Mouse (Mus musculus) kidney, adult 9 months (tissue): ENCODE data around the gene Tmem8b.

Source experiments
- DNase-seq: peaks from one replicate; pipeline ENCODE4 v3.0.0; 2022

The Tmem8b gene

DNA sequence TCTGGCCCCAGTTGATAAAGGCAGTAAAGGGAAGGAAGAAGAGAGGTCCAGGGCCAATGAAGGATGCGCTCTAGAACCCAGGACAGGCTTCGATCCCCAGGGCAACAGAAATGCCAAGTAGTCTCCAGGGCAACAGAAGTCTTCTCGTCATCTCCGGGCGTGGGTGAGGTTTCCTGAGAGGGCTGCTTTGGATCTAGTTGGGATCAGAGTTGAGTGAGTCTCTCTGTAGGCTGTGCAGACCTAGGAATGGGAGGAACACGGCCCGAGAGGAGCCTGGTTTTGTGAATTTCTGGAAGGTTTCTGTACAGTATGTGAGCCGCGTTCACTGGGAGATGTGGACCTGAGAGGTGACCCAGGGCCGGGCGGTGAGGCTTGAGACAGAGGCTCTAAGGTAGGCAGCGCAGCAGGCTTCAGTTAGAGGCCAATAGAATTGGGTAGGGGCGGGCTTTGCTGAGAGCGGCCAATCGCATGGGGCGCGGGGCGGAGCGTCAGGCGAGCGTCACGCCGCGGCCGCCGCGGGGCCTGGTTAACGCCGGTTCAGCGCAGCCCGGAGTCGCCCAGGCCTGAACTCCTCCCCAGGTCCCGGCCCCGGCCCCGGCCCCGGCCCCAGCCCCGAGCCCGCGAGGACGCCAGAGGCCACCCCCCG is at the start of gene Tmem8b, which contains the start of gene Fam221b:
Gene Tmem8b, plus strand, starts transcription at position 190 of the 646 bp plus-strand sequence.
Gene Fam221b, minus strand, starts transcription at position 364 of the 646 bp plus-strand sequence.
- peak; percentile 92 for DNase-seq

DNA sequence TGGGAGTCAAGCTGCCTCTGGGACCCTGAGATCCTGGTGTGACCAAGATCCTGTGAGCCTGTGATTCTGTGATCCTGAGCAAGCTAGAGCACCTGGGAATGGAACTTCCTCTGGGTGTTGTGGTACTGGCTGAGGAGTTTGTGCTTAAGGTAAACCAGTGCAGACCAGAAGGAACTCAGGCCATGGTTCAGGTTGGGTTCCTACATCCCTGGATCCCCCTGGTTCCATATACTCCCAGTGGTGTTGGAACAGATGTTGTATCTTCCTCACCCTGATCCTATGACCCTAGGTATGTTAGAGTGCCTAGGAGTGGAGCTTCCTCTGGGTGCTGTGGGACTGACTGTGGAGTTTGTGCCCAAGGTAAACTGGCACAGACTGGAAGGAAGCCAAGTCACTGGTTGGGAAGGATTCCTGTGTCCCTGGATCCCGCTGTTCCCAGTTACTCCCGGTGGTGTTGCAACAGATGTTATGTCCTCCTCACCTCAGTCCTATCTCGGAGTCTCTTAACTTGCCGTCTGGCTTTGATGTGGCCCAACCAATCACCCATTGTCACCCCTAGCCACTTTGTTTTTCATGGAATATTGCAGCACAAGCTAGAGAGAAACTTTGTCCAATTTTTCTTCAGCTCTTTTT is 48.5 kb upstream of the Tmem8b start:
- no peak for DNase-seq

DNA sequence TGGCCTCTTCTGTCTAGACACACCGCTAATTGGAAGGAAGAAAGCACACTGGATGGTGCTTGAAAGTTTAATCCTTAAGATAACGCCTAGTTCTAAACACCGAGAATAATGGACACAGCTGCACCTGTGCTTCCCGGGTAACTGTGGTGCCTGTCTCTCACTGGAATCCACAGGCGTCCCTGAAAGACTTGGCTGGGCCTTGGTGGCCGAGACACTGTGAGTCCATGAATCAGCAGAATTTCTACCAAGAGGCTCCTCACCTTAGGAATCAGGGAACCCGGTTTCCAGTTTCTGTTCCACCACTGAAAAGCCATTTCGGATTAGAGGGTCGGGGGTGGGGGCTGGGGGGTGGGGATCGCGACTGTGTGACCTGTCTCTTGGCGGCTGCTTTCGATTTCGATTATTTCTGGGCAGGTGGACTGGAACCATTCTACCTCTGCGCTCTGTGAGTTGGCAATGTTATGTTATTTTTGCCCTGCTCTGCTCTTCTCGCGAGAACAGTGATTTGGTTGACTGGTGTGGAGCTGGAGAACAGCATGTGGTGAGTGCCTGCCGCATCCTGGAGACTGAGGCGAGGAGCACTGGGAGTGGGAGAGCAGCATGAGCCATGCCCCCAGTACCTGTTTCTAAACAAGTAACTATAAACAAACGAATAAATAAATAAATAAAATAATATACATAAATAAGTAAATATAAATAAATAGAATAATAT is 39.5 kb upstream of the Tmem8b start:
- DNase-seq, result no peak

DNA sequence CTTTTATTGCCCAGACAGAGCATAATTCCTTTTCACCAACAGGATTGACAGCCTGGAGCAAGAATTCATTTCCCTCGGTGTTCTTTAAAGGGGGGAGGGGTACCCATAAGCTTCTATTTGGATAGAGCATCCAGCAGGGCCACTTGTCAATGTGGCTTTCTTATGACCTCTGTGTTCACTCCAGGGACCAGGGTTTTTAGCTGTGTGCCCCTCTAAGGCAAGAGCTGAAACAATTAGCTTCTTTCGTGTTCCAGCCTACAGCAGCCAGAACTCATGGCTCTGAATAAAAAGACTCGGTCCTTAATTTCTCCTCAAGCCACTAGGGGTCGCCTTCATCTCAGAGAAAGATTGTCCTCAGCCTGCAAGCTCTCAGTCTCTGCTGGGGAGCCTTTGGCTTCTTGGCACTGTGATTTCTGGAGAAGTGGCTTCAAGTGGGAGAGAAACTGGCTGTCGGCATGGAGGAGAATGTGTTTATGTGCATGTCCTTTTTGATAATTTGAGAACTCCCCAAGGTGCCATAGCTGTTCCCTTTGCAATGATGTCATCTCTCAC is 38.7 kb upstream of the Tmem8b start:
- DNase-seq, result peak; percentile 94

DNA sequence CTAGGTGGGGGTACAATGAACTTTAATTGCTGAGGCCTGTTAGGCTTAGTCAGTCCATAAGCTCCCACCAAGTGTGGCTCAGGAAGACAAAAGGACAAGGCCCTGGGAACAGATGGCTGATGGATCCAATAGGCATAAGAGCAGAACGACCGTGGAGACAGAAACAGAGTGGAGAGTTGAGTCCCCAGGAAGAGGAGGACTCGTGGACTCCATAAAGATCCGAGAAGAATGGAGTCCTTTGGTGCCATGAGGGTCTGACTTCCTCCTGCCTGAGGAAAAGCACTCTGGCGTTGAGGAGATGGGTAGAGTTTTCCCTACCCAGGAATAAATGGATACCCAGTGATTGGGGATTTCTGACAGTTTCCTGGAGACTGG is 38.1 kb upstream of the Tmem8b start:
- no peak for DNase-seq

DNA sequence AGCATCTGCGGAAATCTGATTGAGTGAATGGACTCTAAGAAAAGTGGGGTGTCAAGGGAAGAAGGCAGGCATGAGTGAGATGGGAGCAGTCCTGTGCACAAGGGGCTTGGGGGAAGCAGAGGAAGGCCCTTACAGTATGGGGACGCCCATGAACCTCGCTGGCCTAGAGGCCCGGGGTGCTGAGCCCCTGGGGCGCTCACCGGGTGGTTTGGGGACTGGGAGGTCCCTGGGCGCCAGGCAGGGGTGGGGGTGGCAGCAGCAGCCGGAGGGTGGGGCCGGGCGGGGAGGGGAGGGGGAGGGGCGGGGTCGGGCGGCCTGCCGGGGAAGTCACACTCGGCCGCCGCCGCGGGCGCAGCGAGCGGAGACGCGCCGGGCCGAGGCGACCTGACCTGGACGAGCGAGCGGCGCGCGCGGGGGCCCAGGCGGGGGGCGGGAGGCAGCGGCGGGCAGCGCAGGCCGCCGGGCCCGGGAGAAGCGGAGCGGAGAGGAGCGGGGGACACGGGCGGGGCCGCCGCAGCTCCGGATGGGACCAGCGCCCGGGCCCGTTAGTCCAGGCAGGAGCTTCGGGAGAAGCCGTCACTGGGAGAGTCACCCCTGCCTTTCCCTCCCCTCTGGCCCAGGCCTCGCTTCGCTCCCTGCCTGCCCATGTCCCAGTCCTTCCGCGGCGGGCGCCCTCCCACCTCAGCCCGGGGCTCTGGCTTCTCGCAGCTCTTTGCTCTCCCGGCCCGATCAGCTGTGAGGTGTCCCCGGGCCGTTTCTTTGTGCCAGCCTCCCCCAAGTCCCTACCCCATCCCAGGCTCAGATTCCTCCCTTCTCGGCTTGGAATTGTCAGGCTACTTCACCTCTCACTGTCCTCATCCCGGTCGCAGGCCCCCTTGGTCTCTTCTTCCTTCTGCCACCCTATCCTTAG is 37.5 kb upstream of the Tmem8b start, which contains the start of gene Npr2:
Gene Npr2, plus strand, starts transcription at position 890 of the 910 bp plus-strand sequence.
- DNase-seq, result no peak

DNA sequence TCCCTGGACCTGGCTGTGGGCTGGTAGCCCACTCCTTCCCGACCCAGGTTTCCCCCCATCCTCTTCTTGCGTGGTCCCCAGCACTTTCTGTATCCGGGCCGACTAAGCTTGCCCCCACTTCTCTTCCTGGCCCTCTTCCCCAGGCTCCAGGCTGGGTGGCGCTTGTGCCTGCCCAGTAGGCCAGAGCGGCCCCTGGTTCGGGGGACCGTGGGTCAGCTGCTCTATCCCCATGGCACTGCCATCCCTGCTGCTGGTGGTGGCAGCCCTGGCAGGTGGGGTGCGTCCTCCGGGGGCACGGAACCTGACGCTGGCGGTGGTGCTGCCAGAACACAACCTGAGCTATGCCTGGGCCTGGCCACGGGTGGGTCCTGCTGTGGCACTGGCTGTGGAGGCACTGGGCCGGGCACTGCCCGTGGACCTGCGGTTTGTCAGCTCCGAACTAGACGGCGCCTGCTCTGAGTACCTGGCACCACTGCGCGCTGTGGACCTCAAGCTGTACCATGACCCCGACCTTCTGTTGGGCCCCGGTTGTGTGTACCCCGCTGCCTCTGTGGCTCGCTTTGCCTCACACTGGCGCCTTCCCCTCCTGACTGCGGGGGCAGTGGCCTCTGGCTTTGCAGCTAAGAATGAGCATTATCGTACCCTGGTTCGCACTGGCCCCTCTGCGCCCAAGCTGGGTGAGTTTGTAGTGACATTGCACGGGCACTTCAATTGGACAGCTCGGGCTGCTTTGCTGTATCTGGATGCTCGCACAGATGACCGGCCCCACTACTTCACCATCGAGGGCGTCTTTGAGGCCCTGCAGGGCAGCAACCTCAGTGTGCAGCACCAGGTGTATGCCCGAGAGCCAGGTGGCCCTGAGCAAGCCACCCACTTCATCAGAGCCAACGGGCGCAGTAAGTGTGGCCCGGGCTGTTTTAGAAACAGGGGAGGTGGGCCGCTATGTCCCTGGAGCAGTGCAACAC is 36.5 kb upstream of the Tmem8b start:
- DNase-seq, result peak; percentile 33

DNA sequence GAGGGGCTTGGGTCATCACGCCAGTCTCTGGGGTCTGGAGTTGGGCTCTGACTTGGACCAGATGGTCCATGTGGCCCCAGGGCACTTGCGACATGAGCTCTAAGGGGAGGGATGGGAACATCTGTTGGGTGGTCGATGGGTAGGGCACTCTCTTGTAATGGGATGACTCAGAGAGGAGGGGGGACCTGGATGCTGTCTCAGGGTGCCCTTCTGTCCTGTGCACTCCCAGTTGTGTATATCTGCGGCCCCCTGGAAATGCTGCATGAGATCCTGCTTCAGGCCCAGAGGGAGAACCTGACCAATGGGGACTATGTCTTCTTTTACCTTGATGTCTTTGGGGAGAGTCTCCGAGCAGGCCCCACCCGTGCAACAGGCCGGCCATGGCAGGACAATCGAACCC is 35.5 kb upstream of the Tmem8b start:
- no peak for DNase-seq

DNA sequence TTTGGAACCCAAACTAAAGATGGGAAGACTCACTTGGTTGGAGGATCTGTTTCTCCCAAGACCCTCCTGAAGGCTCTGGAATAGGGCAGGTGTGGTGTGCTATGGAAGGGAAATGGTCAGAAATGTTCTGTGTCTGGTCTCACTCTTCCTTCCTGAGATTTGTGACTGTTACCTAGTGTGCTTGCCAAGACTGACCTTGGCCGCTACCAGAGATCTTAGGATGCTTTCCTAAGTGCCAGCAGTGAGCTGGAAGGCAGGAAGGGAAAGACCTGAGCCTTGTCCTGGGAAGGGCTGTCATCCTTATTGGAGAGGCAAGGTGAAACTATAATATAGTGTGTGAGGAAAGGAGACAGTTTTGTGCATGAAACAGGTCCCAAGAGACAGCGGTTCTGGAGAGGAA is 35.0 kb upstream of the Tmem8b start:
- DNase-seq, result no peak

DNA sequence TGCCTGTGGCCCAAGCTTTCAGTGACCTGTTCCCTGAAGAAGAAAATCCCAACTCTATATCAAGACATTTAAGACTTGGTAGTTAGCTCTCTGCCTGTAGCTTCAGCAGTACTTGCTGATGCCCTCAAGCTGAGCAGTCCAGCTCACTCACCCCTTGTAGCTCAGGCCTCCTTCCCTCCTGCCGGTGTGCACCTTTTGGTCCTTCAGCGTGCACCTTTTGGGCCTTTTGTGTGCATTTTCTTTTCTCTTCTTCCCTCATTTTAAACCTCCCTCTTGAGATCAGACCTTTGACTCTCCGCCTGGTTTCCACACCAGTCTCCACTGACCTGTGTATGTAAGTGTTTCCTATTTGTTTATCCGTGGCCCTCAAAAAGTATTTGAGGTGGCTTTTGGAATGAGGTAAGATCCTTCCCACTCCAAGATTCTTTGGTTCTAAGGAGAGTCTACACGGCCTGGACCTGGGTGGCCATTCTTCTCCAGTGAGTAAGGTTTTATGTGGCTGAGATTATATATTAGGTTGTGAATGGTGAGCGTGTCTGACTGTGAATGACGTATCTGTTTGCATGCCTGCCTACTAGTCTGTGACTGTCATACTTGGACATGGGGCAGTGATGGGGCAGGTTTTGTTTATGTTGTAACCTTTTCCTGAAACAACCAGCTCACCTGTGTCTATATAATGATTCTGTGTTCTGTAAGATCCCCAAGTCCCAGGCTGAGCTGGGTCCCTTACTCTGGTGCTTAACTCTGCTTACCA is 34.0 kb upstream of the Tmem8b start:
- DNase-seq, result no peak

DNA sequence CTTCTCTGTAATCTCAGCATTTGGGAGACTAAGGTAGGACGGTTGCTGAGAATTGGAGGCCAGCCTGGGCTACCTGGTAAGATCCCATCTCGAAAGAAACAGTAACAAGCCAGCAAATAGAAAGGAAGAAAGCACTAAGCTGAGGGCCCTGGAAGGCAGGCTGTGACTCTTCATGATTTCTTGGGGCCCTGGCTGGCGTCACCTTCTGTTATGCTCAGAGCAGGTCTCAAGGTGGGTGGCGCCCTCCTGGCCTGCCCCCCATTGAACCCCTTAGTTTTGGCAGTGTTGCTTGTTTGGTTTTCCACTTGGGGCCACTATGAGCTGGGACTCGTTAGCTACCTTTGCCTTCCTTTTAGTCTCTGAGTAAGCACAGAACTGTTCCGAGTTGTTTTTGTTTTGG is 32.0 kb upstream of the Tmem8b start:
- DNase-seq, result no peak

DNA sequence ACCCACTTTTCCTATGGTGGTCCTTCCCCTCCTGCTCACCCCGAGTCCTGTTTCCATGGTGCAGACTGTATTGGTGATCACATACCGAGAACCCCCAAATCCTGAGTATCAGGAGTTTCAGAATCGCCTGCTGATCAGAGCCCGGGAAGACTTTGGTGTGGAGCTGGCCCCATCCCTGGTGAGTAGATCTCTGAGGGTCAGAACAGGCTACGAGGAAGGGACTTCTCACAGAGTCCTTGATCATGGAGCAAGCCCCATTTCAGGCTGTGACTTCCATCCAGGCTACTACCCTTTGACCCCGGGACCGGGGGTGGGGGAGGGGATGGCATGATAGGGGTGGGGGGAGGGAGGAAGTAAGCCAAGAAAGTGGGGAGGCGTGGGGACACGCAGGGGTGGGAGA is 28.7 kb upstream of the Tmem8b start:
- no peak for DNase-seq

DNA sequence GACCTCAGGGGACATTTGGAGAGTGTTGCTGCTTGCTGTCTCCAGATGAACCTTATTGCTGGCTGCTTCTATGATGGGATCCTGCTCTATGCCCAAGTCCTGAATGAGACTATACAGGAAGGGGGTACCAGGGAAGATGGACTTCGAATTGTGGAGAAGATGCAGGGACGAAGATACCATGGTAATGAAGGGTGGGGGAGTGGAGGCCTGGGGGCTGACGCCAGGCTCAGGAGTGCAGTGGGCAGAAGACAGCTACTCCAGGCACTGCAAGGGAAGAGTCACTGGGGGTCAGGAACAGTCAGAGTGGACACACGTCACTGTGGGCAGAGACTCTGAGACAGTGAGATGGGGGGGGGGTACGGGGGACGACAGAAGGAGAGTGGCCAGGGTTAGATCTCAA is 28.3 kb upstream of the Tmem8b start:
- DNase-seq, result no peak

DNA sequence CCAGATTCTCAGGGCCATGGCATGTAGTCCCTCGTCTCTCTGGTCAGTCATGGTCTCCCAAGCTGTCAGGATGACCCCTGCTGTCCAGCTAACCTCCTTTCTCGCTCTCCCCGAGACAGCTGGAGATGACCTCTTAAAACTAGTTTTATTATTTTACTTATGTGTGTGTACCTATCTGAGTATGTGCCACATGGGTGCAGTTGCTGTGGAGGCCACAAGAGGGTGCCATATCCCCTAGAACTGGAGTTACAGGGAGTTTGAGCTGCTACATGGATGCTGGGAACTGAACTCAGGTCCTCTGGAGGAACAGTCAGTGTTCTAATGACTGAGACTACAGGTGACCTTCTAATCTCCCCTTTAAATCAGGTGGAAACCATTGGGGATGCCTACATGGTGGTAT is 19.0 kb upstream of the Tmem8b start:
- no peak for DNase-seq

DNA sequence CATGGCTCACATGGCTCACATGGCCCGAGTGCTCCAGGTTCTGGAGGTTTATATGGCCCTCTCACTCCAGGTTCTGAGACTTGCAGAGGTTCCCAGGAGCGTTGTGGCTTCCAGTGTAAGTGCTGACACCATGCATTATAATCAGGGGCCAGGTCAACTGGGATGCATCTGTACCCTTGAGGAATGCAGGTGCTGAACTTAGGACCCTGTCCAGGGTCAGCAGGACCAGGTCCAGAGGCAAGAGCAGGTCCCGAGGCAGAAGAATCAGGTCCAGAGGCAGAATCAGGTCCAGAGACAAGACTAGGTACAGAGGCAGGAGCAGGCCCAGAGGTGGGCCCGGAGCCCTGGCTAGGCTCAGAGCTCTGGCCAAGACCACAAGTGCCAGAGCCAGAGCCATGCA is 16.0 kb upstream of the Tmem8b start:
- DNase-seq, result peak; percentile 84

DNA sequence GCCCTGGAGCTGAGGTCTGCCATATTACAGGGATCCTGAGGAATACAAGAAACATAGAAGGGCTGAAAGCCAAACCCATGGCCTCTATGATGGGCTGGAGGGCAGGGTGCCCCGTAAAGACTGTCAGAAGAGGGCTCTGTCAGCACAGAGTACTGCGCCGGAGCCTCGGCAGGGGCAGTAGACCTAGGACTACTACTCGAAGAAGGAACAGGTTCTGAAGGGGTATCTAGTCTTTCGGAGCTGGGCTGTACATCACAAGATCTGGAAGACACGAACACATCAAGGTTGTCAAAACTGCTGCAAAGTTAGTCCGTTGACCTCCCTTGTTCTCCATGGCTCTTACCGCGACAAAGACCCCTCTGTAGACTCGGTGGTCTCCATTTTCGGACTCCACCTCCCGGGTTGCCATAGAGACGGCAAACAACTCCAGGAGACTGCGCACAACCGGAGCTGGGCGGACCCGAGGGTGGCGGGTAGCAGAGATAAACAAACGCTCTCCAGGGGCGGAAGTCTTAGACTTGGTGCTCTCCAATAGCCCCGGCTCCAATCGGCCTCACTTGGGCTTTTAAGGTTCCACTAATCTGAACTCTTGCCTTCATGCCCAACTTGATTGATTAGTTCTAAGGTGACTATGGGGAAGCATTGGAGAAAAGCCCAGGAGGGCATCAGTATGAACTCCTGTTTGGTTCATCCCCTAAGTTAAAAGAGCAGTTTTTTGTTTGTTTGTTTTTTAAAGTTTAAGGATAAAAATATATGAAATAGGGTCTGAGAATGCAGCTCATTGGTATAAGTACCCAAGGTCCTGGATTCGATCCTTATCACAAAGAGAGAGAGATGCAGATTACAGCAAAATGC is 15.4 kb upstream of the Tmem8b start, which contains the start of gene Spag8:
Gene Spag8, minus strand, starts transcription at position 434 of the 855 bp plus-strand sequence.
- no peak for DNase-seq

DNA sequence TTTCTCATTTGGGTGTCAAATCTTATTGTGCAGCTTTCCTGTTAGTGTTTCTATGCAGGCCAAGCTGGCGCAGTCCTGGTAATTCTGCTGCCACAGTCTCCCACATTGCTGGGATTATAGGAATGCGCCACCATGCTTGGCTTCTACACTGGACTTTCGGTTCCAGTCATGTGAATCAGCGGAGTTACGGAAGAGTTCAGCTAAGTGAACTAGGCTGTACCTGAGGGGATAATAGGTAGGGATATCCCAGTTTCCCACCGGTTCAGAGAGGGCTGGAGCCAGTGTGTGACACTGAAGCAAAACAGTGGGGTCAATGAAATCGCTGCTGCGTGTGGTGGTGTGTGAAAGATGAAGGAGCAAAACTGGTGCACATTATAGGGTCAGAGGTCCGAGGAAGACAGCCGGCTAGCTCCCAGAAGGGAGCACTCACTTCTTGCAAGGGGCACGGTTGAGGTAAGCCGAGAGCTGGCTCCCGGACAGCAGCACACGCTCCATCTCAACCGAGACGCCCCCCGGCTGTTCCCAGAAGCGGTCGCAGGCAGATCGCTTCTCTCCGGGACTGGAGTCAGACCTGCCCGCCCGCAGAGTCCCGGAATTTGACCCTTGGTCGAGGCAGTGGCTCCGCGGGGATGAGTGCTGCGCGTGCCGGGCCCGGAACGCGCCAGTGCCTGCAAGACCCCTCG is 13.0 kb upstream of the Tmem8b start:
- DNase-seq, result peak; percentile 75

DNA sequence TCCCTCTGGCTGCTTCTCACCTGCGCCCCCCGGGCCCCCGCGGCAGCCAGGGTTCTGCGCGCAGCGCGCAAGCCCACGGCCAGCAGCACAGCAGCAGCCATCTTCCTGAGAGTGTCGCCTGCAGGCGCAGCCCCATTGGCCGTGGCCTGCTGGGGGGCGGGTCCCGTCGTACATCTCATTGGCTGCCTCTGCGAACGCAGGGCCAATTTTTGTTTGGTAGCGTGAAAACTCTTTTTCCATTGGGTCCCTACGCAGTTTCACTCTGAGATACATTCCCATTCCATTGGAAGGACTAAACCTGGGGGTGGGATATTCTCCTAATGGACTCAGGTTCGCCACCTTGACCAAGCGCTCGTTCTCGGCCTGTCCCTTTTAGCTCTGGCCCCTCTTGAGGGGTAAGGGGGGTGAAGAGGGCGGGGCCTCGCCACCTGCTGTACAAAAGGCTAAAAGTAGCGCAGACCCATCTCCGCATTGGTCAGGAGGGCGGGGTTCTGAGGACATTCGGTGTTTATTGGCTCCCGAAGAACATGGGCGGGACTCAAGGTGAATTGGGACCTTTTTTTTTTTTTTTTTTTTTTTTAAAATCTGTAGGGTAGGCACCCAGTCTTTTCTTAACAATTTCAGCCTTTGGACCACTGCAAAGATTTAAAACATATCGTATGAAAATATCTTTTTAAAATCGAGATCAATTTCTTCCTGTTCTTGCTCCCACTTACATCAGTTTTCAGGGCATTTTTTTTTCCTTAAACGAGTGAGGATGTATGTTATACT is 12.2 kb upstream of the Tmem8b start, which contains the start of gene Hint2:
Gene Hint2, minus strand, starts transcription at position 128 of the 771 bp plus-strand sequence.
- DNase-seq, result peak; percentile 99
